Mouse (Mus musculus): Measurements from ENCODE around the gene Lif. TPM values are rescaled to one million over a fixed set of nuclear protein-coding genes. Genes with fewer than 3 reads are reported as not detected.
A peak's percentile ranks its signal among the peaks of the same experiment; 100 is the strongest.

The Lif gene
- total RNA-seq, 2 experiments from 2014 or later: 0.26 to 0.43 TPM

GRCm38 (mm10) chr11:4262847-4263246, 5.5 kb downstream of the Lif start:
- no peak for DNase-seq

- no peak for DNase-seq
Measured at GRCm38 (mm10) chr11:4263296-4263695, 5.9 kb downstream of the Lif start.

- DNase-seq: peak; percentile 76
Measured at GRCm38 (mm10) chr11:4264066-4264465, 6.7 kb downstream of the Lif start.

- DNase-seq: peak; percentile 41
Measured at GRCm38 (mm10) chr11:4266271-4267201, 9.2 kb downstream of the Lif start.

GRCm38 (mm10) chr11:4267202-4267578, 9.8 kb downstream of the Lif start:
- no peak for DNase-seq

GRCm38 (mm10) chr11:4268500-4268899, 11.1 kb downstream of the Lif start:
- DNase-seq: no peak

- peak; percentile 86 for DNase-seq
Measured at GRCm38 (mm10) chr11:4270744-4271459, 13.5 kb downstream of the Lif start.

GRCm38 (mm10) chr11:4271544-4271943, 14.2 kb downstream of the Lif start:
- DNase-seq: no peak

- DNase-seq: peak; percentile 60
Measured at GRCm38 (mm10) chr11:4276411-4276861, 19.1 kb downstream of the Lif start.

- no peak for DNase-seq
Measured at GRCm38 (mm10) chr11:4279909-4280308, 22.6 kb downstream of the Lif start.

GRCm38 (mm10) chr11:4281852-4282251, 24.5 kb downstream of the Lif start:
- no peak for DNase-seq

- DNase-seq: peak; percentile 65
Measured at GRCm38 (mm10) chr11:4283627-4284026, 26.3 kb downstream of the Lif start.

- no peak for DNase-seq
Measured at GRCm38 (mm10) chr11:4289280-4289679, 31.9 kb downstream of the Lif start.

- peak; percentile 74 for DNase-seq
Measured at GRCm38 (mm10) chr11:4291639-4292038, 34.3 kb downstream of the Lif start.

GRCm38 (mm10) chr11:4292224-4292887, 35.0 kb downstream of the Lif start:
- no peak for DNase-seq

- DNase-seq: no peak
Measured at GRCm38 (mm10) chr11:4292888-4293247, 35.5 kb downstream of the Lif start.

- DNase-seq: no peak
Measured at GRCm38 (mm10) chr11:4293481-4293880, 36.1 kb downstream of the Lif start.

GRCm38 (mm10) chr11:4294047-4294446, 36.7 kb downstream of the Lif start:
- no peak for DNase-seq

GRCm38 (mm10) chr11:4294495-4295351, 37.4 kb downstream of the Lif start:
- peak; percentile 58 for DNase-seq

- DNase-seq: no peak
Measured at GRCm38 (mm10) chr11:4296610-4297275, 39.4 kb downstream of the Lif start.

- no peak for DNase-seq
Measured at GRCm38 (mm10) chr11:4297753-4298152, 40.4 kb downstream of the Lif start.

Measured in gastrocnemius, postnatal 25 days (tissue).